Mouse (Mus musculus) hindbrain, postnatal 0 days (tissue): ENCODE measurements at regions not wholly inside any gene's neighbourhood (a gene's known extent, or its start where the extent isn't known, plus 50 kb on each side); places are given as distances from the start of the nearest gene placed in this dataset.

Source experiments
- ATAC-seq: fragments of 200-750 bp; cut with Nextera tagmentation; 2 replicates; pipeline ENCODE4 v1.8.0; 2017; ENCODE audit warnings: mild to moderate bottlenecking, moderate TSS enrichment, moderate library complexity
- DNase-seq: peaks from one replicate; pipeline ENCODE4 v3.0.0-alpha.2; 2015; ENCODE audit warnings: low spot score
- H3K27ac ChIP-seq: fragments of 300-500 bp; sonication (generic); 2 replicates; pipeline ENCODE4 v1.5.1; 2014; ENCODE audit warnings: mild to moderate bottlenecking
- H3K27me3 ChIP-seq: fragments of 300-500 bp; sonication (generic); 2 replicates; pipeline ENCODE4 v1.6.1; 2014; ENCODE audit warnings: low read length, mixed read lengths; ENCODE audit not compliant: insufficient read depth
- H3K36me3 ChIP-seq: fragments of 300-500 bp; sonication (generic); 2 replicates; pipeline ENCODE4 v1.6.1; 2014; ENCODE audit warnings: low read length, mixed read lengths; ENCODE audit not compliant: insufficient read depth
- H3K4me1 ChIP-seq: fragments of 300-500 bp; sonication (generic); 2 replicates; pipeline ENCODE4 v1.6.1; 2014; ENCODE audit warnings: antibody characterized with exemption, low read length, mixed read lengths; ENCODE audit not compliant: insufficient read depth
- H3K4me2 ChIP-seq: fragments of 300-500 bp; sonication (generic); 2 replicates; pipeline ENCODE4 v1.6.1; 2014; ENCODE audit warnings: low read depth, mild to moderate bottlenecking, low read length, moderate library complexity, mixed read lengths
- H3K4me3 ChIP-seq: fragments of 300-500 bp; sonication (generic); 2 replicates; pipeline ENCODE4 v1.5.1; 2014; ENCODE audit warnings: low read length
- H3K9ac ChIP-seq: fragments of 300-500 bp; sonication (generic); replicated peaks from 2 replicates; pipeline ENCODE4 v1.6.1; 2014; ENCODE audit warnings: mild to moderate bottlenecking, low read length, moderate library complexity, mixed read lengths
- H3K9me3 ChIP-seq: fragments of 300-500 bp; sonication (generic); 2 replicates; pipeline ENCODE4 v1.6.1; 2016; ENCODE audit warnings: low read length, mixed read lengths
- CTCF ChIP-seq: IDR thresholded peaks from 2 replicates; pipeline ENCODE4 v1.5.1; 2016; ENCODE audit warnings: antibody characterized with exemption, control low read depth, low read depth
- WGBS: fragments of 180-500 bp; shearing (Covaris S2); extraction: QIAGEN DNeasy Blood & Tissue Kit; methylation state at CpG from one replicate; pipeline ENCODE4 v1.1.7; 2014; 5-methylcytosine and 5-hydroxymethylcytosine counted together

DNA sequence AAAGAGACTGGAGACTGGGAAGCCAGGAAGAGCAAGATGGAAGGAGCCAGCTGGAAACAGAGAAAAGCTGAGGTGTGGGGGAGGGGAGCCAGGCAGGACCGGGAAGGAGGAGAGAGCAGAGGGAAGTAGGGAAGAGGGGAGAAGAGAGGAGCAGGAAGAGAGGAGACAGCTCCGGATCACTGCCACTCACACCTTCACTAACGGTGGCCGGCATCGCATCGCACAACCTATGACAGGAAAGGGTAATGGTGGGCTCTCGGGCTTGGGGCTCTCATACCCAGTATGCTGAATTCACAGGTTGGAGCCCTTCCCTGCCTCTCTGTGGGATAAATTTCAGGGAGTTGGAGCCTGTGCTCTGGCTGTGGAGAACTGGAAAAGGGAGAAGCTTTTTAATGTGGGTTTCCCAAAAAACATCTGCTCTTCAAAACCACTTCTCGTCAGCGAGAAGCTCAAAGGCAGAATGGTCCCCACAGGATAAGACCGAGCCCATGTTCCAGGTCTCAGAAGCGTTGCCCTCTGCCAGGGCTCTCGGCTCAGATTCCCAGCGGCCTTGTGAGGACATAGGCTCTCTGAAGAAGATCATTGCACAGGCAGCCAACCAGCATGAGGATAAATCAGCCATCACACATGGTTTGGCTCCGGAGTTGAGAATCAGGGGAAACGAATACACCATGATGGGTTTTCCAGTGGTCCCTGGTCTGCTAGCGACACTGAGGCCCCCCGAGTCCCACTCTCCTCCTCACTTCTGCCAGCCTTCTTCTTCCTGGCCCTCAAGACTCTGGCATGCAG, 53.8 kb upstream of the Coro2b start:
- TF ChIP-seq CTCF, result no peak

GRCm38 (mm10) chr9:62591196-62591485, 54.3 kb upstream of the Coro2b start:
- WGBS, result 63% methylated on average over 6 of the region's 6 CpGs
- Histone ChIP-seq H3K4me3 (no peak overlapping the region), H3K27ac (peak overlapping the region; percentile 20; the same call in 1 of the 2 replicates), H3K9ac (no peak overlapping the region), H3K4me1 (no peaks in the 10 kb centered on the region), H3K4me2 (no peak overlapping the region), H3K27me3 (no peaks in the 10 kb centered on the region), H3K9me3 (no peaks in the 10 kb centered on the region), H3K36me3 (no peaks in the 10 kb centered on the region)
- no peak for TF ChIP-seq CTCF
- no peak for ATAC-seq
- no peak for DNase-seq

More for the DNA sequence above, 53.8 kb upstream of the Coro2b start:
- Histone ChIP-seq H3K27me3 (no peaks in the 10 kb centered on the region), H3K9ac (no peak overlapping the region), H3K27ac (peak overlapping the region; percentile 20; the same call in 1 of the 2 replicates), H3K4me1 (no peaks in the 10 kb centered on the region), H3K9me3 (no peaks in the 10 kb centered on the region), H3K36me3 (no peaks in the 10 kb centered on the region), H3K4me2 (no peak overlapping the region), H3K4me3 (no peak overlapping the region)
- no peak for ATAC-seq
- no peak for DNase-seq
- 85% methylated on average over 17 of the region's 17 CpGs for WGBS

DNA sequence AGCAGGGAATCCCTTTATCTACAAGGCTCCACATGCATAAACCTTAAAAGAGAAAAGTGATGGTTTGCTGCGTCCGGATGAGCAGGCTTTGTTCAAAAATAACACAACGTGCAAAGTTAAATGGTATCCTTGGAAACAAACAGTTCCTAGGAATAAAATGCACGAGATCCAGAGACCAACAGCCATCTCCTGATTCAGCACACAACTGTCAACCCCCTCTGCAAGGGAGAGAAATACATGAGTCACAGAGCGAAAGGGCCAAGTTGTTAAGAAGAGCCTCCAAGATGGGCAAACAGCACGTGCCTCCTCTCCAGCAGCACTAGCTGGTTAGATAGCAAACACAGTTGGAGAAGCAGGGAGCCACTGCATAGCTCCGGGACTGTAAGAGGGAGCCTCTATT, 61.2 kb upstream of the Coro2b start:
- no peaks in the 10 kb centered on the region for H3K9me3 ChIP-seq
- no peak overlapping the region for H3K4me2 ChIP-seq
- no peaks in the 10 kb centered on the region for H3K4me1 ChIP-seq
- no peak overlapping the region for H3K4me3 ChIP-seq
- H3K9ac ChIP-seq, result no peak overlapping the region
- no peak for ATAC-seq
- TF ChIP-seq CTCF, result no peak
- 57% methylated on average over 7 of the region's 7 CpGs for WGBS
- no peaks in the 10 kb centered on the region for H3K36me3 ChIP-seq
- H3K27ac ChIP-seq, result no peak overlapping the region
- no peak for DNase-seq
- no peaks in the 10 kb centered on the region for H3K27me3 ChIP-seq

- Histone ChIP-seq H3K27ac (no peak overlapping the region), H3K4me2 (no peak overlapping the region), H3K4me3 (no peak overlapping the region), H3K4me1 (no peaks in the 10 kb centered on the region), H3K27me3 (no peaks in the 10 kb centered on the region), H3K9me3 (no peaks in the 10 kb centered on the region), H3K36me3 (no peaks in the 10 kb centered on the region), H3K9ac (no peak overlapping the region)
- DNase-seq, result no peak
- no peak for TF ChIP-seq CTCF
- no peak for ATAC-seq
- 94% methylated on average over 5 of the region's 5 CpGs for WGBS
Observed at GRCm38 (mm10) chr9:62598956-62599355, 62.1 kb upstream of the Coro2b start.

- no peaks in the 10 kb centered on the region for H3K36me3 ChIP-seq
- ATAC-seq (no peak), DNase-seq (no peak)
- 0 out of 2 replicates have a peak, but pooled peaks cover 4% of the 10 kb centered on the region for H3K9me3 ChIP-seq
- H3K9ac ChIP-seq, result no peak overlapping the region
- H3K4me1 ChIP-seq, result no peaks in the 10 kb centered on the region
- TF ChIP-seq CTCF, result no peak
- WGBS, result 84% methylated on average over 2 of the region's 2 CpGs
- no peak overlapping the region for H3K4me2 ChIP-seq
- H3K27me3 ChIP-seq, result no peaks in the 10 kb centered on the region
- no peak overlapping the region for H3K4me3 ChIP-seq
- H3K27ac ChIP-seq, result no peak overlapping the region
Observed at GRCm38 (mm10) chr9:62610526-62610925, 67.1 kb upstream of the Itga11 start.

GRCm38 (mm10) chr9:62611452-62611851, 66.2 kb upstream of the Itga11 start:
- no peak overlapping the region for H3K27ac ChIP-seq
- WGBS, result 70% methylated on average over 2 of the region's 2 CpGs
- no peak for ATAC-seq

GRCm38 (mm10) chr9:62613053-62613452, 64.6 kb upstream of the Itga11 start:
- H3K4me2 ChIP-seq, result no peak overlapping the region
- no peak overlapping the region for H3K9ac ChIP-seq
- no peak for ATAC-seq
- no peak overlapping the region for H3K4me3 ChIP-seq
- no peak overlapping the region for H3K27ac ChIP-seq
- no peak for DNase-seq
- H3K27me3 ChIP-seq, result no peaks in the 10 kb centered on the region
- no peaks in the 10 kb centered on the region for H3K4me1 ChIP-seq
- WGBS, result 28% methylated on average over 2 of the region's 2 CpGs
- no peak for TF ChIP-seq CTCF
- 0 out of 2 replicates have a peak, but pooled peaks cover 4% of the 10 kb centered on the region for H3K9me3 ChIP-seq
- no peaks in the 10 kb centered on the region for H3K36me3 ChIP-seq

More at GRCm38 (mm10) chr9:62611452-62611851, 66.2 kb upstream of the Itga11 start:
- H3K27me3 ChIP-seq, result no peaks in the 10 kb centered on the region
- H3K36me3 ChIP-seq, result no peaks in the 10 kb centered on the region
- no peak overlapping the region for H3K9ac ChIP-seq
- H3K4me3 ChIP-seq, result no peak overlapping the region
- no peak for DNase-seq
- TF ChIP-seq CTCF, result no peak
- 0 out of 2 replicates have a peak, but pooled peaks cover 4% of the 10 kb centered on the region for H3K9me3 ChIP-seq
- H3K4me2 ChIP-seq, result no peak overlapping the region
- H3K4me1 ChIP-seq, result no peaks in the 10 kb centered on the region
